In genomic region chr9:42123713-42124576, GRCm38 (mm10) we compare ENCODE assay signal across 8 mouse cellular contexts. TPM values are rescaled to one million over a fixed set of nuclear protein-coding genes. Genes with fewer than 3 reads are reported as not detected.
DNase-seq lines count a peak whose midpoint lies in the region; ATAC-seq lines count a peak whose summit lies in the region.

Sorl1 (minus strand) TSS chr9:42124297.

- peaks cover 18% of the 10 kb centered on the region for H3K4me1 ChIP-seq in hindbrain, embryonic 12.5 days

- H3K4me3 ChIP-seq in hindbrain, embryonic 12.5 days, result peak within 1 kb of the TSS; percentile 83

- peak within 1 kb of the TSS; percentile 85 for H3K9ac ChIP-seq in hindbrain, embryonic 12.5 days

- peak within 1 kb of the TSS; percentile 97 for H3K4me2 ChIP-seq in hindbrain, embryonic 12.5 days (replicated peaks)

- peak; percentile 85 for DNase-seq in Muller cell, postnatal 12 days (ENCODE audit: inconsistent ontology term)
- DNase-seq in cerebellum, postnatal 14 days, result peak; percentile 85 to 87
- peak; percentile 57 to 63 for DNase-seq in frontal cortex, postnatal 25 days (ENCODE audit: low spot score in 2 of 2)
- peak; percentile 73 to 78 for DNase-seq in layer of hippocampus, postnatal 14 days (ENCODE audit: low spot score in 2 of 2)
- peak; percentile 80 for DNase-seq in lung, postnatal 14 days
- DNase-seq in retina, embryonic 14.5 days (ENCODE audit: low spot score), result peak; percentile 71
- peak; percentile 29 for DNase-seq in urinary bladder, postnatal 10 days (ENCODE audit: low spot score)

- ATAC-seq in hindbrain, embryonic 12.5 days (ENCODE audit: low FRiP score), result peak; percentile 91

- H3K36me3 ChIP-seq in hindbrain, embryonic 12.5 days, result no peaks in the 10 kb centered on the region

- H3K27me3 ChIP-seq in hindbrain, embryonic 12.5 days, result peaks cover 22% of the 10 kb centered on the region

- WGBS in hindbrain, embryonic 12.5 days, result under 1% methylated on average over 81 of the region's 94 CpGs

- peak within 1 kb of the TSS; percentile 82 for H3K27ac ChIP-seq in hindbrain, embryonic 12.5 days

- no peaks in the 10 kb centered on the region for H3K9me3 ChIP-seq in hindbrain, embryonic 12.5 days (replicated peaks)

RNA-seq across cellular contexts. Expression of gene Sorl1, which starts in this region (rescaled TPM):
- polyA plus RNA-seq in hindbrain, embryonic 12.5 days (2016; fragmentation: Nextera tagmentation; extraction: Ambion mirVana), result 14.5 and 15.7 TPM in 2 replicates
- 100 to 1,000 TPM; 135 to 139 TPM for total RNA-seq in layer of hippocampus, postnatal 14 days (2021)

Comparison
In these comparisons a context has a peak if more than half of its experiments do, and no peak if none do; other contexts are left out.
1. Peak in every context shown above with its lines: DNase-seq, ATAC-seq, H3K4me3 ChIP-seq and H3K27ac ChIP-seq.
2. DNase-seq: peak in every context shown above with its lines; median percentile 86 in cerebellum, postnatal 14 days; 85 in Muller cell, postnatal 12 days; 80 in lung, postnatal 14 days; 76 in layer of hippocampus, postnatal 14 days; 71 in retina, embryonic 14.5 days; 60 in frontal cortex, postnatal 25 days; 29 in urinary bladder, postnatal 10 days.